Mouse (Mus musculus): ENCODE results near the gene Gm44502. TPM values are rescaled to one million over a fixed set of nuclear protein-coding genes. Genes with fewer than 3 reads are reported as not detected.
A peak's percentile ranks its signal among the peaks of the same experiment; 100 is the strongest.

Gm44502 gene
- polyA plus RNA-seq (2016; fragmentation: Nextera tagmentation; extraction: Ambion mirVana), result 0.59 and 0.68 TPM in 2 replicates

- Histone ChIP-seq H3K9me3 (replicated peaks) (no peaks in the 10 kb centered on the region), H3K4me2 (peak within 1 kb of the TSS; percentile 91), H3K36me3 (peaks cover 26% of the 10 kb centered on the region), H3K27me3 (replicated peaks) (no peaks in the 10 kb centered on the region), H3K4me1 (replicated peaks) (peaks cover 37% of the 10 kb centered on the region), H3K9ac (peak within 1 kb of the TSS; percentile 83), H3K27ac (ENCODE audit: poor library complexity, severe bottlenecking) (peak within 1 kb of the TSS; percentile 97), H3K4me3 (peak within 1 kb of the TSS; percentile 74)
- peak; percentile 93 for ATAC-seq (ENCODE audit: insufficient number of reproducible peaks, low FRiP score)
- WGBS, result under 1% methylated on average over 70 of the region's 70 CpGs
Measured at GRCm38 (mm10) chr15:89429352-89430221, at the start of gene Gm44502, which contains the start of the genes C730034F03Rik and Chkb. TSS of gene Gm44502 (minus strand) at chr15:89429696. TSS of gene C730034F03Rik (plus strand) at chr15:89429589. TSS of gene Chkb (minus strand) at chr15:89429908.

GRCm38 (mm10) chr15:89478622-89479021 lies 49.1 kb upstream of the Gm44502 start:
- H3K4me3 ChIP-seq, result no peak overlapping the region
- peaks cover 26% of the 10 kb centered on the region for H3K4me1 ChIP-seq (replicated peaks)
- no peak overlapping the region for H3K27ac ChIP-seq (ENCODE audit: poor library complexity, severe bottlenecking)
- H3K36me3 ChIP-seq, result no peaks in the 10 kb centered on the region
- H3K27me3 ChIP-seq (replicated peaks), result no peaks in the 10 kb centered on the region
- H3K9ac ChIP-seq, result no peak overlapping the region
- ATAC-seq (ENCODE audit: insufficient number of reproducible peaks, low FRiP score), result no peak
- 81% methylated on average over 3 of the region's 3 CpGs for WGBS
- no peak overlapping the region for H3K4me2 ChIP-seq
- peaks cover 3% of the 10 kb centered on the region; the same call in 1 of the 2 replicates for H3K9me3 ChIP-seq (replicated peaks)

- no peak for ATAC-seq (ENCODE audit: insufficient number of reproducible peaks, low FRiP score)
- no peak overlapping the region for H3K4me3 ChIP-seq
- no peaks in the 10 kb centered on the region for H3K27me3 ChIP-seq (replicated peaks)
- 55% methylated on average over 8 of the region's 8 CpGs for WGBS
- H3K36me3 ChIP-seq, result no peaks in the 10 kb centered on the region
- H3K4me1 ChIP-seq (replicated peaks), result peaks cover 26% of the 10 kb centered on the region
- no peak overlapping the region for H3K4me2 ChIP-seq
- peaks cover 3% of the 10 kb centered on the region; the same call in 1 of the 2 replicates for H3K9me3 ChIP-seq (replicated peaks)
- no peak overlapping the region for H3K27ac ChIP-seq (ENCODE audit: poor library complexity, severe bottlenecking)
- H3K9ac ChIP-seq, result no peak overlapping the region
Measured at GRCm38 (mm10) chr15:89477806-89478205, 48.3 kb upstream of the Gm44502 start.

DNA sequence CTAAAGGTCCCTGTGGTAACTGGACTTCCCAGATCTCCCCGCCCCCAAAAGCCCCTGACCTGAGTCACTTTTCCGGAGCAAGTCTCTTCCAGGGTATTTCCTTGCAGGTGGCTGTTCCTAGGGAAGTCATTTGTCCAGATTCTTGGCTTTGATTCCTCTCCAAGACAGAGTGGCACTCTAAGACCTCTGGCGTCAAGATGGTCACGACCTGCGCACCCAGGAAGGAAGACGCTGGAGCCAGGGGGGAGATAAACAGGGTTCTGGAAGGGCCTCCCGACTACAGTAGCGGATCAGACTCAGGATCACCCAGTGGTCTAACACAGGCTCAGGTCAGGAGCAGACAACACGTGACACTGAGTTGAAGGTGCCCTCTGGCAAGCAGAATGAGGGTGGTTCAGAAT lies 47.6 kb upstream of the Gm44502 start, which contains the start of gene Arsa:
TSS of gene Arsa (minus strand) at position 335 of the 401 bp plus-strand sequence.
- H3K9me3 ChIP-seq (replicated peaks), result peaks cover under 1% of the 10 kb centered on the region; the same call in 1 of the 2 replicates
- ATAC-seq (ENCODE audit: insufficient number of reproducible peaks, low FRiP score), result no peak
- WGBS, result 24% methylated on average over 9 of the region's 9 CpGs
- peak within 1 kb of the TSS; percentile 92 for H3K4me2 ChIP-seq
- peak within 1 kb of the TSS; percentile 73 for H3K27ac ChIP-seq (ENCODE audit: poor library complexity, severe bottlenecking)
- H3K4me1 ChIP-seq (replicated peaks), result peaks cover 26% of the 10 kb centered on the region
- peak within 1 kb of the TSS; percentile 76 for H3K9ac ChIP-seq
- no peaks in the 10 kb centered on the region for H3K36me3 ChIP-seq
- H3K4me3 ChIP-seq, result peak within 1 kb of the TSS; percentile 72
- H3K27me3 ChIP-seq (replicated peaks), result no peaks in the 10 kb centered on the region

DNA sequence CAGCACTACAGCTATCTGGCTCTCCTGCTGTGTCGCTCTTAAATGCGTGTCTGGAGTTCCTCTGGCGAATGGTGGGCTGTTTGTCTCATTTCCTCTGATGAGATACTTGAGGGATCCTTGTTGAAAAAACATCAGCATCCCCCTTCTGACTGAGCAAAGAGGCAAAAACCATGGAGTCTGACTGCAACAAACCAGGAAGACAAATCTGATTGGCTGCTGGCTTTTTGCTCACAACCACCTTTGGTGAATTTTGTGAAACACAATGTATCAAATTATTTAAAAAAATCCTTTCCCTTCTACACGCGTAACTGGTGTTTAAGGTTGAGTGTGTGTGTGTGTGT lies 46.9 kb upstream of the Gm44502 start:
- Histone ChIP-seq H3K9ac (peak overlapping the region; percentile 76), H3K36me3 (no peaks in the 10 kb centered on the region), H3K27me3 (replicated peaks) (no peaks in the 10 kb centered on the region), H3K4me3 (peak overlapping the region; percentile 72), H3K9me3 (replicated peaks) (no peaks in the 10 kb centered on the region), H3K27ac (ENCODE audit: poor library complexity, severe bottlenecking) (peak overlapping the region; percentile 73), H3K4me1 (replicated peaks) (peaks cover 26% of the 10 kb centered on the region), H3K4me2 (peak overlapping the region; percentile 92)
- ATAC-seq (ENCODE audit: insufficient number of reproducible peaks, low FRiP score), result no peak
- WGBS, result 6% methylated on average over 5 of the region's 5 CpGs

DNA sequence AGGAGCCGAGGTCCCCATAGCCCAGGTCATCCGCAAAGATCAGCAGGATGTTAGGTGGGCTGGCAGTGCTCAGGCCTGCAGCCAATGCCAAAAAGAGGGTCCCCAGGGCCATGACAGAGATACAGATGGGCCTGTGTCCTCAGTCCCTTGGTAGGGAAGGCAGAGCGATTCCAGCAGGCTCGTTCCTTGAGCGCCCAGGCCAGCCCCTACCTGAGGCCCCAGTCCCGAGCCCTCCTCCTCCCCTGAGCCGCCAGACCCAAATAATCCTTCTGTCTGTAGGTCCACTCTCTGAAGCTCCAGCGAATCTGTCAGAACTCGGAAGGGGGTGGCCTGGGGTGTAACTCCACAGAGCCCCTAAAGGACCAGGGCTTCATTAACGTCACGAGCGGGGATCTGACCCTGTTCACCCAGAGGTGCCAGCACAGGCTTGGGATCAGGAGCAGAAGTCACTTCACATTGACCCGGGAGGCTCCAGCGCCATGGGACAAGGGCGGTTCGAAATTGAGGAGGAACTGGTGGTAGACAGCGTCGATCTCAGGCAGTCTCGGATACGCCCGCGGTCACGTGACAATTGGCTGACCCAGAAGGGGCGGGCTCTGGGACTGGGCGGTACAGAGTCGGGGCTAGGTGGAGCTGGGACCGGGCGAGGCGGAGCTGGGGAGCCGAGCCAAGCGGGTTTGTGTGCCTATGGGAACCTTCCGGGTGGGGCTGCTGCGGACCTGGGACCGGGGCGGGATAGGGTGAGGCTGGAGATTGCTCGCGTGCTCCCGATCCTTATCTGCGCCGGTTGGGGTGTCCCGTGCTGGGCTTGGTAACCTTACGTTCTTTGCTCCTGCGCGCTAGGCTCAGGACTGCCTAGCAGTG lies 46.3 kb upstream of the Gm44502 start:
- Histone ChIP-seq H3K9me3 (replicated peaks) (no peaks in the 10 kb centered on the region), H3K4me1 (replicated peaks) (peaks cover 26% of the 10 kb centered on the region), H3K4me3 (peak overlapping the region; percentile 72), H3K27ac (ENCODE audit: poor library complexity, severe bottlenecking) (peak overlapping the region; percentile 73), H3K4me2 (peak overlapping the region; percentile 92), H3K27me3 (replicated peaks) (no peaks in the 10 kb centered on the region), H3K9ac (peak overlapping the region; percentile 76), H3K36me3 (no peaks in the 10 kb centered on the region)
- peak; percentile 95 for ATAC-seq (ENCODE audit: insufficient number of reproducible peaks, low FRiP score)
- WGBS, result 7% methylated on average over 44 of the region's 44 CpGs

DNA sequence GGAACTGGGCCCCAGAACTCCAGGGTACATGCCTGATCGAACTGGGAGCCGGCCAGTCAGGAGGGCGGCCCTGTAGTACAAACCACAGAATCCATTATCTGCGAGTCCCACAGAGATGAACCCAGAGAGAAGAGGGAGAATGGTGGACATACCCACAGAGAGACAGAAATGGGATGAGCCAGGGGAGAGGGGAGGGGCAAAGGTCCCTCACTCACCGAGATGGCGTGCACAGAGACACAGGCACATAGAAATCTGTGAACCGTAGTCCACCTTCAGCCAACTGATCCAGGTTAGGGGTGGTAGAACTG lies 45.8 kb upstream of the Gm44502 start:
- WGBS, result 81% methylated on average over 7 of the region's 7 CpGs
- Histone ChIP-seq H3K4me3 (peak overlapping the region; percentile 72), H3K9me3 (replicated peaks) (no peaks in the 10 kb centered on the region), H3K4me1 (replicated peaks) (peaks cover 21% of the 10 kb centered on the region), H3K9ac (peak overlapping the region; percentile 71), H3K36me3 (no peaks in the 10 kb centered on the region), H3K27ac (ENCODE audit: poor library complexity, severe bottlenecking) (no peak overlapping the region), H3K27me3 (replicated peaks) (no peaks in the 10 kb centered on the region), H3K4me2 (peak overlapping the region; percentile 92)
- no peak for ATAC-seq (ENCODE audit: insufficient number of reproducible peaks, low FRiP score)

GRCm38 (mm10) chr15:89474596-89475292 lies 45.2 kb upstream of the Gm44502 start:
- no peak for ATAC-seq (ENCODE audit: insufficient number of reproducible peaks, low FRiP score)
- Histone ChIP-seq H3K36me3 (no peaks in the 10 kb centered on the region), H3K27ac (ENCODE audit: poor library complexity, severe bottlenecking) (no peak overlapping the region), H3K9ac (no peak overlapping the region), H3K4me2 (peak overlapping the region; percentile 92; the same call in 1 of the 2 replicates), H3K4me1 (replicated peaks) (peaks cover 20% of the 10 kb centered on the region), H3K4me3 (no peak overlapping the region; the same call in 1 of the 2 replicates), H3K9me3 (replicated peaks) (no peaks in the 10 kb centered on the region), H3K27me3 (replicated peaks) (no peaks in the 10 kb centered on the region)
- WGBS, result 88% methylated on average over 19 of the region's 19 CpGs

- Histone ChIP-seq H3K4me1 (replicated peaks) (peaks cover 20% of the 10 kb centered on the region), H3K4me3 (no peak overlapping the region), H3K36me3 (no peaks in the 10 kb centered on the region), H3K9me3 (replicated peaks) (no peaks in the 10 kb centered on the region), H3K9ac (no peak overlapping the region), H3K27ac (ENCODE audit: poor library complexity, severe bottlenecking) (no peak overlapping the region), H3K4me2 (no peak overlapping the region), H3K27me3 (replicated peaks) (no peaks in the 10 kb centered on the region)
- WGBS, result 91% methylated on average over 8 of the region's 8 CpGs
- ATAC-seq (ENCODE audit: insufficient number of reproducible peaks, low FRiP score), result no peak
Measured at GRCm38 (mm10) chr15:89473921-89474320, 44.4 kb upstream of the Gm44502 start.

GRCm38 (mm10) chr15:89473370-89473769 lies 43.9 kb upstream of the Gm44502 start:
- Histone ChIP-seq H3K9ac (no peak overlapping the region), H3K27ac (ENCODE audit: poor library complexity, severe bottlenecking) (no peak overlapping the region)
- ATAC-seq (ENCODE audit: insufficient number of reproducible peaks, low FRiP score), result no peak

More at GRCm38 (mm10) chr15:89473370-89473769, 43.9 kb upstream of the Gm44502 start:
- no peak overlapping the region for H3K4me3 ChIP-seq
- H3K4me2 ChIP-seq, result no peak overlapping the region
- peaks cover 20% of the 10 kb centered on the region for H3K4me1 ChIP-seq (replicated peaks)
- H3K36me3 ChIP-seq, result no peaks in the 10 kb centered on the region
- WGBS, result 69% methylated on average over 9 of the region's 9 CpGs
- no peaks in the 10 kb centered on the region for H3K9me3 ChIP-seq (replicated peaks)
- no peaks in the 10 kb centered on the region for H3K27me3 ChIP-seq (replicated peaks)

Measured in heart, embryonic 12.5 days (tissue).